Mouse (Mus musculus) mature B cell (primary cell): Measurements from ENCODE around the gene 9430097D07Rik.

ENCODE experiments used
- in situ Hi-C: fragments of 300-500 bp; cut with MboI; formaldehyde crosslinking; loops from 2 replicates; pipeline ENCODE4 v1.14.3; 2019

Gene 9430097D07Rik

DNA sequence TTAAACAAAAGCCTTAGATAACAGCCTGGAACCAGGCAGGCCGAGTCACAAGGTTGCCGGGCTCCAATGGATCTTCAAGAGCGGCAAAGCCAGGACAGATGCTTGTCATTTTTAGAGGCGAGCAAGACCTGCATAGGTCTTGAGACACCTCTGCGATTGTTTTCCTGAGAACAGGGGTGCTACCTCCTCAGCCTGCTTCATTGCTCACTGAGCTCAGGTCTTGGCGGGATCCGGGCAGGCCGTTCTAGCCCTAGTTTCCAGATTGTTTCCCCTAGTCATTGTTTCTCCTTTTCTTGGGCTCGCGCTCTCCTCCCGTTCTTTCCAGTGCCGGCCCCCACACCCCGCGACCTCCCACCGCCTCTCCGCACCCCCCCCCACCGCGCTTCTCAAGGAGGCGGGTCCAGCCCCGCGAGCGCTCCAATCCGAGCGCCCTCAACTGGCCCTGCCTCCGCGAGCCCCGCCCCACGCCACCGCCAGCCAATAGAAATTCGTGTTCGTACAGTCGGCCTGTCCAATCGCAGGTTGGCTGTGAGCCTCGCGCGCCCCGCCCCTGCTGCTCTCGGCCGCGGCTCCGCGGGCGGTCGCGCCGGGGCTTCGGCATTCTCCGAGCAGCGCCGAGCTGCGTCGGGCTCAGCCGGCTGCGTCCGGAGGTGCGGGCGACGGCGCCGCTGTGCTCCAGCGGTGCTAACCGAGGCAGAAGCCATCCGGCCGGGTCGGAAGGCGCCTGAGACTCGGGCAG lies 40.6 kb downstream of the 9430097D07Rik start, which contains the start of gene Fam102a:
Gene Fam102a (plus strand): TSS at position 600 of the 739 bp plus-strand sequence.
- in situ Hi-C loops: no loop called here

- in situ Hi-C loops: no loop called here
These were observed 41.3 kb downstream of the 9430097D07Rik start for GRCm38 (mm10) chr2:32534061-32534732.

GRCm38 (mm10) chr2:32533163-32533562 lies 42.3 kb downstream of the 9430097D07Rik start:
- in situ Hi-C loops: no loop called here

DNA sequence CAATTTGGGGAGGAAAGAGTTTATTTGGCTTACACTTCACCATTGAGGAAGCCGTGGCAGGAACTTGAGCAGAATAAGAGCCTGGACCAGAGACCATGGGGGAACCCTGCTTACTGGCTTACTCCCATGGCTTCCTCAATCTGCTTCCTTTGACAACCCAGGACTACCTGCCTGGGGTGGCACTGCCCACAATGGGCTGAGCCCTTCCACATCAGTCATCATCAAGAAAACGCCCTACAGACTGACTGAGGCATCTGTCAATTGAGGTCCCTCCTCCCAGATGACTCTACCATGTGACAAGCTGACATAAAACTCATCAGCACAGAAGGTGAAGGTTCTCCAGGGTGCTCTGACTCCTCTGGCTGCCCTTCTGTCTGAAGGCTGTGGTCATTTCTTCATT lies 45.0 kb downstream of the 9430097D07Rik start:
- in situ Hi-C loops: no loop called here

DNA sequence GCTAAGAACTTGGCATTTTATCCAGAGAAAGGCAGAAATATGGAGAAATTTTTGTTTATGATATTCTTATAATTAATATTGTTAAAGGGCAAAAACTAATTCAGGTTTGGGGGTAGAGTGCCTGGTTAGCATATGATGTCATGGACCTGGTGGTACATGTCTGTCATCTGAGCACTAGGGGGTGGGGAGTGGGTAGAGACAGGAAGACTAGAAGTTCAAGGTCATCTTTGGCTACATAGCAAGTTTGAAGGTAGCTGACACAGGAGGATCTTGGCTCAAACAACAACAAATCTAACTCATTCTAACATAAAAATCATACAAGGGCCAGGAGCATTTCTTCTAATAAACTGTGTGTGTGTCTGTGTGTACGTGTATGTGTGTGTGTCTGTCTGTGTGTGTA lies 47.2 kb downstream of the 9430097D07Rik start:
- in situ Hi-C loops: no loop called here

- in situ Hi-C loops: no loop called here
These were observed 48.0 kb downstream of the 9430097D07Rik start for GRCm38 (mm10) chr2:32527468-32527966.

DNA sequence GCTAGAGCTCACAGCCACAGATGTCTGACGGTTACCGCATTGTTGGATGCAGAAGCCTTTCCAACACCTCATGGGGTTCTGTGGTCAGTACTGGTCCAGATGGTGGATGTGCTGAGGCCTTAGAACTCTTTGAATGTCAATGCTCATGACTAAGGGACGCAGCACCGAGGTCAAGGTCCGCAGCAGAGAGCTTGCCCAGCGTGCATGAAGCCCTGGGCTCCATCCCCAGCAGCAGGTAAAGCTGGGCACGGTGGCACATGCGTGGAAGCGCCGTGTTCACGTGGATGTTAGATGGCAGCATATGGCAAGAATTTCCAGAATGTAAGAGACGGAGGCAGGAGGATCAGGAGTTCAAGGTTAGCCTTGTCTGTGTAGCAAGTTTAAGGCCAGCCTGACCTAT lies 49.7 kb downstream of the 9430097D07Rik start:
- in situ Hi-C loops: no loop called here

GRCm38 (mm10) chr2:32524536-32525031 lies 50.9 kb downstream of the 9430097D07Rik start:
- in situ Hi-C loops: no loop called here
